ENCODE assay signal across 7 mouse cellular contexts in the genomic region with DNA sequence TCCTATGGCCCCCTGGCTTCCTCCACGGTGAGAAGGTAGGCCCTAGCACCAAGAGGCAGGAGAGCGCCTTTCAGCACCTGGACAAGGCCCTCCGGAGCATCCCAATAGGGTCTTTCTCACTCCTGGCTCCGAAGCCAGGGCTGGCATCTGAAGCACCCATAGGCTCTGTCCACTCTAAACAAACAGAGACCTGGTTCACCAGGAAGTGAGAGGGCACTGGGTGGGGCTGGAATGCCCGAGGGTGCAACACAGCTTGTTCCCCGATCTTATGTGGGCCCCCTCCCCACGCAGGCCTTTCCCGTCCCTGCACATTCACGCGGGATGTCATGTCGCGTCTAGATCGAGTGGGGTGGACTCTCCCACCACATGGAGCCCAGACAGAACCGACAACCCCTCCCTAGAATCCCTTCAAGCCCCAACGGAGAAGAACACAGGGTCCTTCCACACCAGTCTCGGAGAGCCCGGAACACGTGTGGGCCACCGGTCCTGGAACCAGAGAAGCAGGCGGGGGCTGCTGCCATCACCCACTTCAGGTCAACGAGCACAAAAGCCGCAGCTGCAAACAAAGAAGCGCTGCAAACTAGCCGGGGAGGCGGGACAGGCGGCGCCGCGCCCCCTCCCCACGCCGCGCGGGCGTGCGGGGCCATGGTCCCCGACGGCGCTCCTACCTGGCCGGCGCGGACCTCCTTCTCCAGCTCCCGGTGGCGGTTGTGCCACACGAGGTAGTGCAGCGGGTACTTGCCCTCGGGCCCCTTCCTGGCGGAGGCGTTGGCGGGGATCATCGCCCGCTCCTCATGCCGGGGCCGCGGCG. TPM values are rescaled to one million over a fixed set of nuclear protein-coding genes. Genes with fewer than 3 reads are reported as not detected.
DNase-seq lines count a peak whose midpoint lies in the region; ATAC-seq and TF ChIP-seq lines count a peak whose summit lies in the region.

No protein-coding gene starts in this region.

- H3K9me3 ChIP-seq in lung, postnatal 0 days (ENCODE audit: low read length) = no peaks in the 10 kb centered on the region
- no peaks in the 10 kb centered on the region for H3K9me3 ChIP-seq in hindbrain, embryonic 10.5 days
- no peaks in the 10 kb centered on the region for H3K9me3 ChIP-seq in liver, postnatal 0 days (ENCODE audit: low read length)

- peak overlapping the region; percentile 78 for H3K4me3 ChIP-seq in lung, postnatal 0 days (ENCODE audit: low read depth, low read length)
- H3K4me3 ChIP-seq in hindbrain, embryonic 10.5 days = peak overlapping the region; percentile 91
- peak overlapping the region; percentile 70 for H3K4me3 ChIP-seq in liver, postnatal 0 days (ENCODE audit: low read depth, low read length)

- TF ChIP-seq CTCF in lung, postnatal 0 days (IDR thresholded peaks at IDR 0.05) = no peak
- no peak for TF ChIP-seq CTCF in liver, postnatal 0 days (IDR thresholded peaks at IDR 0.05; ENCODE audit: low read depth)

- peaks cover 25% of the 10 kb centered on the region for H3K4me1 ChIP-seq in lung, postnatal 0 days (ENCODE audit: insufficient read depth, low read depth, low read length)
- peaks cover 84% of the 10 kb centered on the region for H3K4me1 ChIP-seq in hindbrain, embryonic 10.5 days (replicated peaks)
- peaks cover 40% of the 10 kb centered on the region for H3K4me1 ChIP-seq in liver, postnatal 0 days (ENCODE audit: insufficient read depth)

- DNase-seq in lung, postnatal 0 days (ENCODE audit: low spot score) = peak; percentile 25
- DNase-seq in lung, postnatal 14 days = no peak
- peak; percentile 54 to 55 for DNase-seq in cerebellum, postnatal 14 days
- DNase-seq in hindbrain, embryonic 10.5 days (ENCODE audit: low spot score) = peak; percentile 44
- no peak for DNase-seq in liver, postnatal 0 days
- peak; percentile 66 for DNase-seq in thymus, postnatal 4 days
- DNase-seq in layer of hippocampus, adult 9-10 months (ENCODE audit: low spot score) = no peak

- no peaks in the 10 kb centered on the region for H3K27me3 ChIP-seq in lung, postnatal 0 days (replicated peaks; ENCODE audit: insufficient read depth, low read length)
- no peaks in the 10 kb centered on the region for H3K27me3 ChIP-seq in hindbrain, embryonic 10.5 days (ENCODE audit: insufficient read depth, poor library complexity, severe bottlenecking)
- H3K27me3 ChIP-seq in liver, postnatal 0 days (ENCODE audit: insufficient read depth, low read length) = peaks cover 25% of the 10 kb centered on the region

- no peaks in the 10 kb centered on the region for H3K36me3 ChIP-seq in lung, postnatal 0 days (ENCODE audit: insufficient read depth, low read length)
- H3K36me3 ChIP-seq in hindbrain, embryonic 10.5 days = no peaks in the 10 kb centered on the region
- no peaks in the 10 kb centered on the region for H3K36me3 ChIP-seq in liver, postnatal 0 days (replicated peaks; ENCODE audit: insufficient read depth, low read length)

- 6% methylated on average over 42 of the region's 55 CpGs for WGBS in lung, postnatal 0 days
- WGBS in hindbrain, embryonic 10.5 days = 3% methylated on average over 55 of the region's 55 CpGs
- whole genome bisulfite sequencing in liver, postnatal 0 days (ENCODE audit: insufficient replicate concordance) = 7% methylated on average over 47 of the region's 55 CpGs

- H3K9ac ChIP-seq in lung, postnatal 0 days (replicated peaks; ENCODE audit: low read depth) = peak overlapping the region; percentile 48
- peak overlapping the region; percentile 65 for H3K9ac ChIP-seq in liver, postnatal 0 days (replicated peaks)

- no peak for TF ChIP-seq EP300 in lung, postnatal 0 days (IDR thresholded peaks at IDR 0.05)
- TF ChIP-seq EP300 in liver, postnatal 0 days (IDR thresholded peaks at IDR 0.05; ENCODE audit: low read depth) = no peak

- no peak for ATAC-seq in lung, postnatal 0 days
- ATAC-seq in liver, postnatal 0 days = no peak

- no peak overlapping the region for H3K27ac ChIP-seq in lung, postnatal 0 days (ENCODE audit: low read length)
- H3K27ac ChIP-seq in hindbrain, embryonic 10.5 days = peak overlapping the region; percentile 95
- no peak overlapping the region for H3K27ac ChIP-seq in liver, postnatal 0 days (ENCODE audit: low read depth)

- peak overlapping the region; percentile 99 for H3K4me2 ChIP-seq in lung, postnatal 0 days (replicated peaks; ENCODE audit: low read depth, low read length)
- peak overlapping the region; percentile 98 for H3K4me2 ChIP-seq in liver, postnatal 0 days (ENCODE audit: low read depth, low read length)

RNA-seq across cellular contexts. Expression of a gene that starts 0.5 kb away (rescaled TPM):
- 1.9 and 2.2 TPM in 2 replicates for polyA plus RNA-seq in lung, postnatal 0 days (2015; fragmentation: Nextera tagmentation; extraction: Ambion mirVana)
- 11.1 and 16.7 TPM in 2 replicates for polyA plus RNA-seq in hindbrain, embryonic 10.5 days (2016; fragmentation: Nextera tagmentation; extraction: Ambion mirVana)
- 0.53 and 0.72 TPM in 2 replicates for polyA plus RNA-seq in liver, postnatal 0 days (2015; fragmentation: Nextera tagmentation; extraction: Ambion mirVana)

RNA-seq across cellular contexts. Expression of a gene that starts 4.4 kb away (rescaled TPM):
- 12.3 and 12.6 TPM in 2 replicates for polyA plus RNA-seq in lung, postnatal 0 days (2015; fragmentation: Nextera tagmentation; extraction: Ambion mirVana)
- 14.2 and 14.8 TPM in 2 replicates for polyA plus RNA-seq in hindbrain, embryonic 10.5 days (2016; fragmentation: Nextera tagmentation; extraction: Ambion mirVana)
- 2.1 and 2.5 TPM in 2 replicates for polyA plus RNA-seq in liver, postnatal 0 days (2015; fragmentation: Nextera tagmentation; extraction: Ambion mirVana)

RNA-seq across cellular contexts. Expression of a gene that starts 25.9 kb away (rescaled TPM):
- polyA plus RNA-seq in lung, postnatal 0 days (2015; fragmentation: Nextera tagmentation; extraction: Ambion mirVana) = 4.1 and 4.3 TPM in 2 replicates
- polyA plus RNA-seq in hindbrain, embryonic 10.5 days (2016; fragmentation: Nextera tagmentation; extraction: Ambion mirVana) = 5.3 and 9.1 TPM in 2 replicates
- 16.2 and 18.5 TPM in 2 replicates for polyA plus RNA-seq in liver, postnatal 0 days (2015; fragmentation: Nextera tagmentation; extraction: Ambion mirVana)

RNA-seq across cellular contexts. Expression of a gene that starts 26.8 kb away (rescaled TPM):
- 0.26 and 0.45 TPM in 2 replicates for polyA plus RNA-seq in lung, postnatal 0 days (2015; fragmentation: Nextera tagmentation; extraction: Ambion mirVana)
- polyA plus RNA-seq in hindbrain, embryonic 10.5 days (2016; fragmentation: Nextera tagmentation; extraction: Ambion mirVana) = 0.05 and 0.16 TPM in 2 replicates
- polyA plus RNA-seq in liver, postnatal 0 days (2015; fragmentation: Nextera tagmentation; extraction: Ambion mirVana) = 0.05 and 0.38 TPM in 2 replicates

RNA-seq across cellular contexts. Expression of a gene that starts 26.8 kb away (rescaled TPM):
- polyA plus RNA-seq in lung, postnatal 0 days (2015; fragmentation: Nextera tagmentation; extraction: Ambion mirVana) = 27.4 and 32.9 TPM in 2 replicates
- 32.4 and 41.6 TPM in 2 replicates for polyA plus RNA-seq in hindbrain, embryonic 10.5 days (2016; fragmentation: Nextera tagmentation; extraction: Ambion mirVana)
- polyA plus RNA-seq in liver, postnatal 0 days (2015; fragmentation: Nextera tagmentation; extraction: Ambion mirVana) = 4.8 and 5.4 TPM in 2 replicates

Comparison
In these comparisons a context has a peak if more than half of its experiments do, and no peak if none do; other contexts are left out.
1. DNase-seq: peak in lung, postnatal 0 days (single experiment), cerebellum, postnatal 14 days (2 of 2), hindbrain, embryonic 10.5 days (single experiment) and thymus, postnatal 4 days (single experiment); none in lung, postnatal 14 days (single experiment), liver, postnatal 0 days (single experiment) and layer of hippocampus, adult 9-10 months (single experiment).
2. Peak in every context shown above with its lines, with median percentiles within 50 percentile points of each other: H3K4me3 ChIP-seq.